Mouse (Mus musculus): ENCODE data around the gene Lefty1.
"Not testable (repeated sequence)": the region's sequence is repeated elsewhere in the genome, so short reads cannot be mapped to it uniquely, and the experiment has no call there.

Lefty1 gene

DNA sequence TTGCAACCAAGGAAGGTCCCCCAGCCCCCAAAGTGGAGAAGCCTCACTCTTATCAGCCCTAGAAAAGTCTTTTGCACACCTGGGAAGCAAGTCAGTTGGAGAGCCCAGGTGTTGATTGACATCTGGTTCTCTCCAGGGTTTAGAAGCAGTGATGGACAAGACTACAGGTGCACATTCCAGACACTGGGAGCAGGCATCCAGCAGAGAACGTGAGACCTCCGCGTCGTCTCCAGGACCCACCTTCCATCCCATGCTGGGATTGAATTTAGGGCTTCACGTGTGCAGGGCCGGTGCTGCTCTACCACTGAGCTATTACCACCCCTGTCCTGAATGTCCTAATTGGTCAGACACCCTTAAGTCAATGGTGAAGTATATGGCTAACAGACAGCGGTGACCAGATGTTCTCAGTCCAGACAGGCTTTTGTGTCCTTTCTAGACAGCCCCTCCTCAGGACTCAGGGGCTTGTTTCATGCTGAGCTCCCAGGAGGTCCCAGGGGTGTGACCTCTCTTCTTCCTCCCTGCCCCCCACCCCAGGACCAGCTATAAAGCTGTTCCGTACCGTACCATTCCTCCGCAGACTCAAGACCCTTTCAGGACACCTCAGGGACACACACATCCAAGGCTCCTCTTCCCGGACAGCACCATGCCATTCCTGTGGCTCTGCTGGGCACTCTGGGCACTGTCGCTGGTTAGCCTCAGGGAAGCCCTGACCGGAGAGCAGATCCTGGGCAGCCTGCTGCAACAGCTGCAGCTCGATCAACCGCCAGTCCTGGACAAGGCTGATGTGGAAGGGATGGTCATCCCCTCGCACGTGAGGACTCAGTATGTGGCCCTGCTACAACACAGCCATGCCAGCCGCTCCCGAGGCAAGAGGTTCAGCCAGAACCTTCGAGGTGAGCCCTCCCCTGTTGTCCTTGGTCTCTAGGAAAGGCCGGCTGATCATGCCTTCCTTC is at the start of gene Lefty1:
Gene Lefty1 (plus strand): TSS at position 556 of the 953 bp plus-strand sequence.
- no peak for DNase-seq

- DNase-seq, result peak; percentile 54
Measured at GRCm38 (mm10) chr1:180888556-180889042, 46.2 kb upstream of the Lefty1 start.

DNA sequence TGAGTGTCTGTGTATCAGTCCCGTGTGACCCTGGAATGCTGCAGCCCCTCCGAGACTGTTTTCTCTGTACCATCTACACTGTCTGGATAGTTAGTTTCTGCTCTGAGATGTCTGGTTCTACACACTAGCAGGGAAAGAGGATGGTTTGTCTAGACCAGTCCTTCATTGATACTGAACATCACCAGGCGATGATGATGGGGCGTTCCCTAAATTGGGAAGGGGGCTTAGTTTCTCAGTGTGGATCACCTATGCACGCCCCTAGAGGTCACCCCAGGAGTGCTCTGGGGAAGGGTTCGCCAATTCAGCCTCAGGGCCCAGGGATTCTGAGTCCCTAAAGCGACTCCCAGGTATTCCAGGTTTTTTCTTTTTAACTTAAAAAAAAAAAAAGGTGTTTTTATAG is 45.6 kb upstream of the Lefty1 start:
- DNase-seq, result no peak

DNA sequence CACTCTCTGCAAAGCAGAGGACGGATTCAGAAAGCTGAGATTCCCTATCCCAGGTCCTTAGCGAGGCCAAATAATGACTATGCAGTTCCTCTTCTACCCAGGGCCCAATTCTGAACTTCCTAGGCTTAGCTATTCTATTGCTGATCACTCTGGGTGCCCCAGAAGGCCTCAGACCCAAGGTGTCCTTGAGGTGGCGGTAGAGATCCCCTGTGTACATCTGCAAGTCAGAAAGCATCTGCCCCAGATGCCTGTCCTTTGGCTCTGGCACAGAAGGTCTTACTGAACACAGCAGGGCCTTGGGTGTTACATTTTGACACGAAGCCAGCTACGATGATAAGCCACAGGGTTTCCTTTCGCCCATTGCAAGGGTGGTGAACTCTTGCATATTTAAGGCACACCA is 45.0 kb upstream of the Lefty1 start:
- DNase-seq, result peak; percentile 36

DNA sequence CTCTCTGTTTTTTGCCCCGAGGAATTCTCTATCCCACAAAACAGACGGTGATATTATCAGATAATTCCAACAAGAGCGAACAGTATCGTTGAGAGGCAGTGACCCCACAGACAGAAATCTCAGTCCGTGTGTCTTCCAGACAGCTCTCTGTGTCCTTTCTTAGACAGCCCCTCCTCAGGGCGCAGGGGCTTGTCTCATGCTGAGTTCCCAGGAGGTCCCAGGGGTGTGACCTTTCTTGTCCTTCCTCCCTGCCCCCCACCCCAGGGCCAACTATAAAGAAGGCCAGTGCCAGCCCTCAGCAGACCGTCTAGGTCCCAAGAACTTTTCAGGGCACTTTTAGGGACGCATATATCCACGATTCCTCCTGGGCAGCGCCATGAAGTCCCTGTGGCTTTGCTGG is 42.0 kb upstream of the Lefty1 start, which contains the start of gene Lefty2:
Gene Lefty2 (plus strand): TSS at position 301 of the 400 bp plus-strand sequence.
- no peak for DNase-seq

GRCm38 (mm10) chr1:180894088-180894987 is 40.5 kb upstream of the Lefty1 start:
- DNase-seq, result not testable (repeated sequence)

DNA sequence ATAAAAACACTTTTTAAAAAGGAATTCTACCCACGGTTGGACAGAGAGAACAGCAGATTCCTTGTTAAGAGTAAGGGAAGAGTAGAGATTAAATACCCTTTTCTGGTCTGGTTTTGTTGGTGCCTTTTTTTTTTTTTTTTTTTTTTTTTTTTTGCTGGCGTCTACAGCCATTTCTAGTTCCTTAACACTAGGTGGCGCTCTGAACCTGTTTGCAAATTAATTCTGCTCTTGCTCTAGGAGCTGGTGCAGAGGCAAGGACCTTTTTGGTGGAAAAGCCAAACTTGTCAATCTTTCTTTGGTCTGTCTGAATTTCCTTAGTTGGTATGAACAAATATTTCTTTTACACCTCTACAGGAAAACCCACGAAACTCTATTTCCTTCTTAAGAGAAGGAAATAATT is 33.7 kb upstream of the Lefty1 start:
- peak; percentile 33 for DNase-seq

DNA sequence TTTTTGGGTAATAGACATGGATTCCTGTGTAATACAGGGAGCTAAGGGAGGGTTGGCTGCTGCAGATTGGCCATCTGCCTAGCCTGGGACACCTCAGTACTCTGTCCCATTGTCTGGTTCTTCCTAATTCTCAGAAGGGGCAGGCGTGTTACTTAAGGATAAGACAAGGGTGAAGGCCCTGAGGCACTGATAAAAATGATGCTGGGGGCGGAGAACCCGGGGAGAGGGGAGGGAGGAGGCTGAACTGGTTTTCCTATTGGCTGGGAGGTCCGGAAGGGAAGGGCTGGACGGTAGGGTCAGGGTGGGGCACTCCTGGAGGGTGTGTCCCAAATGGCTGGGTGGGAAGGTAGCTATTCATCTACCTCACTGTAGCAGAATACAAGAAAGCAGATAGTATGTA is 31.9 kb upstream of the Lefty1 start:
- DNase-seq, result peak; percentile 94

DNA sequence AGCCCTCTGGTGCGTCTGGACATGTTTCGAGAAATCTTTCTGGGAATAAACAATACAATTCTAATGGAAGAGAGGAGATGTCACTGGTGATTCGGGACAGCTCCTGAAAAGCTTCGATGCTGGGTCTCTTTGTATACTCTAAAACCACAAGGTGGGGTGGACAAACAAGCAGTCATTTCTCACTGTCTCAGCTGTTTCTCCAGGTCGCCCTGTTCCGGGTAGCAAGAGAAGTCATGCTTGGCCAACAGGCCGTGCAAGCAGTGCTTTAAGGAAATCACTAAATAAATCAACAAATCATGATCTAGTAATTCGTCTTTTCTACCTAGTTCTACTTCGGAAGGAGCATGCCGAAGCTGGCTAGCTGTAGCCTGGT is 31.2 kb upstream of the Lefty1 start:
- DNase-seq, result no peak

GRCm38 (mm10) chr1:180904039-180904814 is 30.6 kb upstream of the Lefty1 start, which contains the start of gene Pycr2:
Gene Pycr2, plus strand, starts transcription at chr1:180904293.
- DNase-seq, result peak; percentile 98

- DNase-seq, result no peak
Measured at GRCm38 (mm10) chr1:180904815-180905080, 30.1 kb upstream of the Lefty1 start.

GRCm38 (mm10) chr1:180905307-180905706 is 29.5 kb upstream of the Lefty1 start:
- DNase-seq, result peak; percentile 29

GRCm38 (mm10) chr1:180905876-180906275 is 28.9 kb upstream of the Lefty1 start:
- no peak for DNase-seq

DNA sequence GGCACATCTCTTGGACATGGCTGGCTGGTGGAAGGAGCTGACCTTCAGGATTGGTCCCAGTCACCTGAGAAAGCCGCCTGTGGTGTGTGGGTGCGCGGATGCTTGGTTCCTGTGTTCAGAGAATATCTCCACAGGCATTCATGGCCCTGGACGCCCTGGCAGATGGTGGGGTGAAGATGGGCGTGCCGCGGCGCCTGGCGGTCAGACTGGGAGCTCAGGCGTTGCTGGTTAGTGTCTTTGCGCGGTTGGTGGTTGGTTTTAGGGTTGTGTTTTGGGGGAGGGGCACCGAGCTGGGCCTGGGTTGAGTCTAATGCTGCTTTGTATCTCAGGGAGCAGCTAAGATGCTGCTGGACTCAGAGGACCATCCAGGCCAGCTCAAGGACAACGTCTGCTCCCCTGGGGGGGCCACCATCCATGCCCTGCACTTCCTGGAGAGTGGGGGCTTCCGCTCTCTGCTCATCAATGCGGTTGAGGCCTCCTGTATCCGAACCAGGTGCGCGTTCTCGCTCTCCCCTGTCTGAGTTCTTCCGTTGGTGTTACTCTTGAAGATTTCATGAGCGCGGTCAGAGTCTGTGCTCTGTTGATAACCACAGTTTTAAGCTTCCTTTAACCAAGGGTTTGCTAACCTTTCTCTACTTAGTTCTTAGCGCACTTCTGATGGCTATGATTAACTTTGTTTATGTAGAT is 28.2 kb upstream of the Lefty1 start:
- DNase-seq, result peak; percentile 55

DNA sequence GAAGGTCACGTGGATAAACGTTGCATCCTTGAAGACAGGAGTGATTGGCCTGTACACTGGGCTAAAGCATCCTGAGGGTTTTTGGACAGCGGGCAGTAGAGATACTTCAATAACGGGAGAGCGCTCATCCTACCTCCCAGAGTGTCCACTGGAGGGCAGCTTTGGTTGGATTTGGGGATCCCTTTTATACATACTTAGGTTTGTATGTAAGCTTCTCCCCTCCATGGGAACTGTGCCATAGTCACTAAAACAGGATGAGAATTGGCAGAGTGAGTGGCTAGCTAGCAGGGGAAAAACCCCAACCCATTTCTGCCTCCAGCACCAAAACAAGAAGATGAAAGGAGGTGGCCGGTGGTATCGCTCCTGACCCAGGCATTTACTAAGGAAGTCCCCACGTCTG is 23.7 kb upstream of the Lefty1 start:
- DNase-seq, result peak; percentile 41

DNA sequence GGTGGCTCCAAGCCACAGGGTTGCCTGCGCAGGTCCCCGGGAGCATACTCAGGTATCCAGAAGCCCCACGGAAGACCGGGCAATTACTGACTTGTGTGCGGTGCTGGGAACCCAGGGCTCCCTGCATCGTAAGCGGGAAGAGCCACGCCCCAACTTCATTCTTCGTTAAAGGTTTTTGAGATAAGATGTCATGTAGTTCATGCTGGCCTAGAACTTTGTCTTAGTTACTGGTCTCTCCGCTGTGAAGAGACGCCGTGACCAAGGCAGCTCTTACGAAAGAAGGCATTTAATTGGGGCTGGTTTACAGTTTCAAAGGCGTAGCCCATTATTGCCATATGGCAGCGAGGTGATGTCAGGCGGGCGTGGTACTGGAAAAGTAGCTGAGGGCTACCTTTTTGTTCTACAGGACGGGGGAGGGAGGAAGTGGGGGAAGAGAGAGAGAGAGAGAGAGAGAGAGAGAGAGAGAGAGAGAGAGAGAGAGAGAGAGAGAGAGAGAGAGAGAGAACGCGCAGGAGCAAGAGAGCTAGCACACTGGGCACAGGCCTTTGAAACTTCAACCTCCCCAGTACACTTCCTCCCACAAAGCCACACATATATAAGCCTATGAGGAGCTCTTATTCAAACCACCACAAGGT is 23.1 kb upstream of the Lefty1 start:
- DNase-seq, result peak; percentile 53

- DNase-seq, result no peak
Measured at GRCm38 (mm10) chr1:180912792-180913191, 22.0 kb upstream of the Lefty1 start.

- DNase-seq, result no peak
Measured at GRCm38 (mm10) chr1:180913797-180914196, 21.0 kb upstream of the Lefty1 start.

- no peak for DNase-seq
Measured at GRCm38 (mm10) chr1:180916425-180916824, 18.4 kb upstream of the Lefty1 start.

- no peak for DNase-seq
Measured at GRCm38 (mm10) chr1:180917053-180917452, 17.8 kb upstream of the Lefty1 start.

DNA sequence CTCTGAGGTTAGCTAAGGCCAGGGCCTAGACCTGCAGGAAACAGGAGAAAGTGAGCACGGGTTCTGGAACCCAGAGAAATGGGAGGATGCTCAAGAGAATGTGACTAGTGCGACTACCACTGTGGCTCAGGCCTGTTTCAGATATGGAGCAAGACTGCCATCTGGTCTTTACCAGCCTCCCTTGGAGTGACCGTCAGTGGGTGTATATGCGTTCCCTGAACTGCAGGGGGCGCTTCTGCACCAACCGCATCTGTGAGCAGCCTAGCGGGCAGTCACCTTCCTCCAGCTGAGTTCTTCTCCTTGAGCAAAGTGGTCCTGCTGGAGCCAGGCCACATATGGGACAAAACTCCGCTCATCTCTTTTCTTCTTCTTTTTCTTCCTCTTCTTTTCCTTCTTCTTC is 15.1 kb upstream of the Lefty1 start:
- peak; percentile 77 for DNase-seq
